Mouse (Mus musculus) kidney, postnatal 0 days (tissue): ENCODE results near the gene Sohlh1. TPM values are rescaled to one million over a fixed set of nuclear protein-coding genes. Genes with fewer than 3 reads are reported as not detected.

Experiments
- ATAC-seq: fragments of 200-750 bp; cut with Nextera tagmentation; replicated peaks from 2 replicates; pipeline ENCODE4 v1.8.0; 2017; ENCODE audit warnings: low read depth, moderate number of reproducible peaks, moderate TSS enrichment, moderate library complexity; ENCODE audit not compliant: low FRiP score
- DNase-seq: peaks from one replicate; pipeline ENCODE4 v3.0.0-alpha.2; 2016; ENCODE audit warnings: low spot score
- H3K27ac ChIP-seq: fragments of 300-500 bp; sonication (generic); 2 replicates; pipeline ENCODE4 v1.5.1; 2014; ENCODE audit warnings: mild to moderate bottlenecking
- H3K27me3 ChIP-seq: fragments of 300-500 bp; sonication (generic); 2 replicates; pipeline ENCODE4 v1.6.1; 2014; ENCODE audit warnings: low read length, mixed read lengths; ENCODE audit not compliant: insufficient read depth
- H3K36me3 ChIP-seq: fragments of 300-500 bp; sonication (generic); 2 replicates; pipeline ENCODE4 v1.6.1; 2014; ENCODE audit warnings: low read length, mixed read lengths; ENCODE audit not compliant: insufficient read depth
- H3K4me1 ChIP-seq: fragments of 300-500 bp; sonication (generic); replicated peaks from 2 replicates; pipeline ENCODE4 v1.6.1; 2014; ENCODE audit warnings: antibody characterized with exemption, low read length, mixed read lengths; ENCODE audit not compliant: insufficient read depth
- H3K4me2 ChIP-seq: fragments of 300-500 bp; sonication (generic); 2 replicates; pipeline ENCODE4 v1.6.1; 2014; ENCODE audit warnings: mild to moderate bottlenecking, low read length, moderate library complexity, mixed read lengths
- H3K4me3 ChIP-seq: fragments of 300-500 bp; sonication (generic); replicated peaks from 2 replicates; pipeline ENCODE4 v1.5.1; 2014; ENCODE audit warnings: low read depth, low read length
- H3K9ac ChIP-seq: fragments of 300-500 bp; sonication (generic); 2 replicates; pipeline ENCODE4 v1.6.1; 2014; ENCODE audit warnings: low read depth, low read length
- H3K9me3 ChIP-seq: fragments of 300-500 bp; sonication (generic); replicated peaks from 2 replicates; pipeline ENCODE4 v1.6.1; 2016; ENCODE audit warnings: low read length, inconsistent platforms, mixed read lengths
- CTCF ChIP-seq: IDR thresholded peaks from 2 replicates; pipeline ENCODE4 v1.5.1; 2016; ENCODE audit warnings: antibody characterized with exemption, low read depth, mild to moderate bottlenecking, moderate library complexity
- WGBS: fragments of 180-500 bp; shearing (Covaris S2); extraction: QIAGEN DNeasy Blood & Tissue Kit; methylation state at CpG from one replicate; pipeline ENCODE4 v1.1.7; 2014; 5-methylcytosine and 5-hydroxymethylcytosine counted together
- polyA plus RNA-seq: library from polyadenylated mRNA; unstranded; fragments of >200 nt; fragmentation: Nextera tagmentation; extraction: Ambion mirVana; gene quantifications from 2 replicates; pipeline ENCODE4 v1.2.1, GENCODE M21; 2015

The Sohlh1 gene
- not detected in 2 replicates for polyA plus RNA-seq

GRCm38 (mm10) chr2:25847226-25847625 lies at the start of gene Sohlh1:
Gene Sohlh1, minus strand, starts transcription at chr2:25847248.
- H3K27me3 ChIP-seq, result no peaks in the 10 kb centered on the region

GRCm38 (mm10) chr2:25892440-25892839 lies 45.4 kb upstream of the Sohlh1 start:
- no peak overlapping the region for H3K4me3 ChIP-seq
- no peak for DNase-seq
- no peaks in the 10 kb centered on the region for H3K4me1 ChIP-seq
- H3K9ac ChIP-seq, result no peak overlapping the region
- no peak overlapping the region for H3K4me2 ChIP-seq
- H3K9me3 ChIP-seq, result no peaks in the 10 kb centered on the region
- 74% methylated on average over 7 of the region's 7 CpGs for WGBS
- H3K27ac ChIP-seq, result no peak overlapping the region
- no peaks in the 10 kb centered on the region for H3K27me3 ChIP-seq
- no peaks in the 10 kb centered on the region for H3K36me3 ChIP-seq
- no peak for ATAC-seq
- peak; percentile 40; the same call in 1 of the 2 replicates for TF ChIP-seq CTCF

More at GRCm38 (mm10) chr2:25847226-25847625, at the start of gene Sohlh1:
- no peak for DNase-seq
- WGBS, result 81% methylated on average over 16 of the region's 16 CpGs
- H3K4me1 ChIP-seq, result no peaks in the 10 kb centered on the region
- H3K27ac ChIP-seq, result no peak within 1 kb of the TSS
- H3K4me3 ChIP-seq, result no peak within 1 kb of the TSS
- H3K9ac ChIP-seq, result no peak within 1 kb of the TSS
- no peaks in the 10 kb centered on the region for H3K9me3 ChIP-seq
- no peak for TF ChIP-seq CTCF
- no peak for ATAC-seq
- H3K36me3 ChIP-seq, result no peaks in the 10 kb centered on the region
- H3K4me2 ChIP-seq, result no peak within 1 kb of the TSS

GRCm38 (mm10) chr2:25888144-25888543 lies 41.1 kb upstream of the Sohlh1 start:
- no peak overlapping the region for H3K4me3 ChIP-seq
- H3K4me1 ChIP-seq, result no peaks in the 10 kb centered on the region
- no peak overlapping the region for H3K9ac ChIP-seq
- H3K27me3 ChIP-seq, result no peaks in the 10 kb centered on the region
- no peak overlapping the region for H3K27ac ChIP-seq
- no peak for ATAC-seq
- no peaks in the 10 kb centered on the region for H3K36me3 ChIP-seq
- no peaks in the 10 kb centered on the region for H3K9me3 ChIP-seq
- H3K4me2 ChIP-seq, result no peak overlapping the region
- 63% methylated on average over 5 of the region's 5 CpGs for WGBS
- TF ChIP-seq CTCF, result 0 out of 2 replicates have a peak, but pooled peaks have one; percentile 3
- DNase-seq, result no peak

GRCm38 (mm10) chr2:25887226-25887625 lies 40.2 kb upstream of the Sohlh1 start:
- no peak for ATAC-seq
- Histone ChIP-seq H3K27ac (no peak overlapping the region), H3K9ac (no peak overlapping the region), H3K27me3 (no peaks in the 10 kb centered on the region), H3K4me2 (no peak overlapping the region), H3K36me3 (no peaks in the 10 kb centered on the region), H3K4me3 (no peak overlapping the region), H3K4me1 (no peaks in the 10 kb centered on the region), H3K9me3 (no peaks in the 10 kb centered on the region)
- TF ChIP-seq CTCF, result no peak
- DNase-seq, result no peak
- WGBS, result 62% methylated on average over 8 of the region's 8 CpGs

- 89% methylated on average over 3 of the region's 3 CpGs for WGBS
- no peak for TF ChIP-seq CTCF
These were observed 37.7 kb upstream of the Sohlh1 start for GRCm38 (mm10) chr2:25884756-25885155.

GRCm38 (mm10) chr2:25882276-25882675 lies 35.2 kb upstream of the Sohlh1 start:
- Histone ChIP-seq H3K9me3 (no peaks in the 10 kb centered on the region), H3K4me3 (no peak overlapping the region), H3K36me3 (no peaks in the 10 kb centered on the region), H3K27me3 (peaks cover 8% of the 10 kb centered on the region), H3K27ac (no peak overlapping the region), H3K9ac (no peak overlapping the region), H3K4me2 (no peak overlapping the region), H3K4me1 (0 out of 2 replicates have a peak, but pooled peaks cover 5% of the 10 kb centered on the region)
- ATAC-seq (no peak), DNase-seq (peak; percentile 10)
- 16% methylated on average over 1 of the region's 1 CpGs for WGBS
- TF ChIP-seq CTCF, result no peak

More at GRCm38 (mm10) chr2:25884756-25885155, 37.7 kb upstream of the Sohlh1 start:
- Histone ChIP-seq H3K4me1 (no peaks in the 10 kb centered on the region), H3K9me3 (no peaks in the 10 kb centered on the region), H3K27ac (no peak overlapping the region), H3K9ac (no peak overlapping the region), H3K36me3 (no peaks in the 10 kb centered on the region), H3K4me3 (no peak overlapping the region), H3K4me2 (no peak overlapping the region), H3K27me3 (no peaks in the 10 kb centered on the region)
- ATAC-seq (no peak), DNase-seq (no peak)

GRCm38 (mm10) chr2:25879061-25879460 lies 32.0 kb upstream of the Sohlh1 start:
- 78% methylated on average over 4 of the region's 4 CpGs for WGBS

More at GRCm38 (mm10) chr2:25879061-25879460, 32.0 kb upstream of the Sohlh1 start:
- DNase-seq, result no peak
- H3K36me3 ChIP-seq, result no peaks in the 10 kb centered on the region
- H3K4me3 ChIP-seq, result no peak overlapping the region
- H3K27ac ChIP-seq, result no peak overlapping the region
- 0 out of 2 replicates have a peak, but pooled peaks cover 5% of the 10 kb centered on the region for H3K4me1 ChIP-seq
- no peak for ATAC-seq
- no peak overlapping the region for H3K9ac ChIP-seq
- H3K27me3 ChIP-seq, result peaks cover 10% of the 10 kb centered on the region
- no peak for TF ChIP-seq CTCF
- no peaks in the 10 kb centered on the region for H3K9me3 ChIP-seq
- H3K4me2 ChIP-seq, result no peak overlapping the region
